In genomic region chr17:15194894-15195461, GRCm38 (mm10) we compare ENCODE assay signal across 8 mouse cellular contexts.
DNase-seq lines count a peak whose midpoint lies in the region; ATAC-seq and TF ChIP-seq lines count a peak whose summit lies in the region.

No protein-coding gene starts in this region.

- WGBS in lung, embryonic 14.5 days = 11% methylated on average over 7 of the region's 7 CpGs
- WGBS in forebrain, postnatal 0 days = 15% methylated on average over 7 of the region's 7 CpGs
- 19% methylated on average over 7 of the region's 7 CpGs for WGBS in limb, embryonic 15.5 days

- peak; percentile 75 for DNase-seq in lung, embryonic 14.5 days
- no peak for DNase-seq in lung, adult 18-20 months
- DNase-seq in forebrain, postnatal 0 days = peak; percentile 56
- peak; percentile 96 for DNase-seq in skeletal muscle tissue, adult 2 months (ENCODE audit: low read depth, low spot score)
- DNase-seq in left cerebral cortex, adult 11 months (ENCODE audit: low spot score) = no peak
- DNase-seq in spleen, postnatal 14 days (ENCODE audit: low spot score in 2 of 2) = no peak

- peak; percentile 71; the same call in 1 of the 2 replicates for ATAC-seq in lung, embryonic 14.5 days (ENCODE audit: insufficient read depth)
- ATAC-seq in forebrain, postnatal 0 days = peak; percentile 41
- peak; percentile 71 for ATAC-seq in limb, embryonic 15.5 days (ENCODE audit: insufficient number of reproducible peaks, low FRiP score, low TSS enrichment, low read depth)
- ATAC-seq in megakaryocyte progenitor cell, adult 5-6 weeks (replicated peaks; ENCODE audit: poor library complexity) = no peak

- no peak overlapping the region for H3K4me2 ChIP-seq in lung, embryonic 14.5 days
- no peak overlapping the region for H3K4me2 ChIP-seq in forebrain, postnatal 0 days (ENCODE audit: low read depth)
- H3K4me2 ChIP-seq in limb, embryonic 15.5 days = no peak overlapping the region

- H3K9ac ChIP-seq in lung, embryonic 14.5 days = no peak overlapping the region
- no peak overlapping the region for H3K9ac ChIP-seq in forebrain, postnatal 0 days
- no peak overlapping the region for H3K9ac ChIP-seq in limb, embryonic 15.5 days

- H3K9me3 ChIP-seq in lung, embryonic 14.5 days (ENCODE audit: low read depth, low read length) = no peaks in the 10 kb centered on the region
- no peaks in the 10 kb centered on the region for H3K9me3 ChIP-seq in forebrain, postnatal 0 days (ENCODE audit: low read length)
- H3K9me3 ChIP-seq in limb, embryonic 15.5 days = no peaks in the 10 kb centered on the region

- H3K27me3 ChIP-seq in lung, embryonic 14.5 days (ENCODE audit: insufficient read depth, low read length) = no peaks in the 10 kb centered on the region
- H3K27me3 ChIP-seq in forebrain, postnatal 0 days (ENCODE audit: insufficient read depth, low read length) = no peaks in the 10 kb centered on the region
- H3K27me3 ChIP-seq in limb, embryonic 15.5 days = no peaks in the 10 kb centered on the region

- no peaks in the 10 kb centered on the region for H3K36me3 ChIP-seq in lung, embryonic 14.5 days (ENCODE audit: insufficient read depth)
- no peaks in the 10 kb centered on the region for H3K36me3 ChIP-seq in forebrain, postnatal 0 days (ENCODE audit: insufficient read depth)
- H3K36me3 ChIP-seq in limb, embryonic 15.5 days = no peaks in the 10 kb centered on the region

- peaks cover 20% of the 10 kb centered on the region for H3K4me1 ChIP-seq in lung, embryonic 14.5 days (ENCODE audit: insufficient read depth)
- peaks cover 13% of the 10 kb centered on the region; the same call in 1 of the 2 replicates for H3K4me1 ChIP-seq in forebrain, postnatal 0 days (ENCODE audit: insufficient read depth)
- peaks cover 30% of the 10 kb centered on the region for H3K4me1 ChIP-seq in limb, embryonic 15.5 days

- no peak overlapping the region for H3K4me3 ChIP-seq in lung, embryonic 14.5 days (ENCODE audit: low read depth, low read length)
- H3K4me3 ChIP-seq in forebrain, postnatal 0 days (ENCODE audit: low read depth, low read length) = no peak overlapping the region
- no peak overlapping the region for H3K4me3 ChIP-seq in limb, embryonic 15.5 days

- TF ChIP-seq CTCF in lung, embryonic 14.5 days (IDR thresholded peaks at IDR 0.05; ENCODE audit: low read depth) = no peak
- no peak for TF ChIP-seq CTCF in forebrain, postnatal 0 days (IDR thresholded peaks at IDR 0.05; ENCODE audit: low read depth)

- no peak overlapping the region for H3K27ac ChIP-seq in lung, embryonic 14.5 days (ENCODE audit: low read depth)
- H3K27ac ChIP-seq in forebrain, postnatal 0 days (ENCODE audit: low read depth, low read length) = 0 out of 2 replicates have a peak overlapping the region, but pooled peaks have one; percentile 4
- H3K27ac ChIP-seq in limb, embryonic 15.5 days = peak overlapping the region; percentile 57; the same call in 1 of the 2 replicates

Comparison
In these comparisons a context has a peak if more than half of its experiments do, and no peak if none do; other contexts are left out.
1. DNase-seq: peak in lung, embryonic 14.5 days (single experiment), forebrain, postnatal 0 days (single experiment) and skeletal muscle tissue, adult 2 months (single experiment); none in lung, adult 18-20 months (0 of 2), left cerebral cortex, adult 11 months (single experiment) and spleen, postnatal 14 days (0 of 2).